In genomic region chrX:9216244-9216643, GRCm38 (mm10) we compare ENCODE assay signal across 10 mouse cellular contexts. TPM values are rescaled to one million over a fixed set of nuclear protein-coding genes. Genes with fewer than 3 reads are reported as not detected.
DNase-seq lines count a peak whose midpoint lies in the region; ATAC-seq and TF ChIP-seq lines count a peak whose summit lies in the region.
"Had no signal": no experiment of that assay in that cellular context is flagged by ENCODE, and none has a peak within 500 bp of the region (broad histone marks: within the 10 kb centered on the region; RNA-seq: fewer than 3 reads in every experiment).

No protein-coding gene starts in this region.

- intact Hi-C loops in gastrocnemius, postnatal 14 days (cut with DNase I; ENCODE audit: low total_unique reads), result no loop called here

- DNase-seq in liver (peak; percentile 68), ES-E14 (ENCODE audit: low read depth, low spot score) (no peak), MN1 (ENCODE audit: low spot score) (no peak)
- DNase-seq in CD4-positive helper T cell, adult 2 months (ENCODE audit: low read depth, low spot score), result peak; percentile 27
- peak in 2 of 3 experiments; percentile 12 to 19 for DNase-seq in liver, embryonic 14.5 days (ENCODE audit: low read depth in 3 of 3, low spot score in 3 of 3)
- no peak for DNase-seq in gastrocnemius, postnatal 14 days
- DNase-seq: right cerebral cortex, postnatal 14 days had no signal

- 47% methylated on average over 2 of the region's 2 CpGs for WGBS in liver, embryonic 12.5 days (ENCODE audit: insufficient replicate concordance)
- 68% methylated on average over 2 of the region's 2 CpGs for WGBS in liver, embryonic 14.5 days (ENCODE audit: insufficient replicate concordance)

- H3K4me1 ChIP-seq in liver, embryonic 12.5 days, result no peaks in the 10 kb centered on the region
- H3K4me1 ChIP-seq in ES-E14 (ENCODE audit: control insufficient read depth in 2 of 2, insufficient read depth in 2 of 2, low read length in 2 of 2, poor library complexity in 1 of 2), result no peaks in the 10 kb centered on the region
- H3K4me1 ChIP-seq in liver, embryonic 14.5 days (replicated peaks; ENCODE audit: control insufficient read depth in 2 of 2, insufficient read depth in 2 of 2, low read length in 1 of 2), result no peaks in the 10 kb centered on the region

- H3K36me3 ChIP-seq in liver, embryonic 12.5 days, result no peaks in the 10 kb centered on the region
- no peaks in the 10 kb centered on the region for H3K36me3 ChIP-seq in ES-E14 (ENCODE audit: control insufficient read depth, insufficient read depth, low read length, poor library complexity, severe bottlenecking)
- H3K36me3 ChIP-seq in liver, embryonic 14.5 days (replicated peaks; ENCODE audit: control insufficient read depth, insufficient read depth, low read depth), result no peaks in the 10 kb centered on the region

- no peaks in the 10 kb centered on the region for H3K27me3 ChIP-seq in liver, embryonic 12.5 days (replicated peaks)
- H3K27me3 ChIP-seq in liver, embryonic 14.5 days (ENCODE audit: control insufficient read depth, insufficient read depth, low read length), result no peaks in the 10 kb centered on the region

- ATAC-seq in liver, embryonic 12.5 days, result no peak
- no peak for ATAC-seq in liver, embryonic 14.5 days (ENCODE audit: insufficient read depth)

- no peaks in the 10 kb centered on the region for H3K9me3 ChIP-seq in liver, embryonic 12.5 days (replicated peaks)
- no peaks in the 10 kb centered on the region for H3K9me3 ChIP-seq in ES-E14 (ENCODE audit: control insufficient read depth, insufficient read depth, low read depth, low read length)
- H3K9me3 ChIP-seq in liver, embryonic 14.5 days (ENCODE audit: control insufficient read depth, low read length), result no peaks in the 10 kb centered on the region

- H3K9ac ChIP-seq in liver, embryonic 12.5 days, result no peak overlapping the region
- H3K9ac ChIP-seq in ES-E14 (ENCODE audit: insufficient read depth, low read depth, low read length, poor library complexity, severe bottlenecking), result no peak overlapping the region
- H3K9ac ChIP-seq in liver, embryonic 14.5 days (replicated peaks), result no peak overlapping the region

- H3K27ac ChIP-seq in liver, embryonic 12.5 days, result no peak overlapping the region
- no peak overlapping the region for H3K27ac ChIP-seq in ES-E14 (ENCODE audit: insufficient read depth, low read depth, low read length, poor library complexity, severe bottlenecking)
- no peak overlapping the region for H3K27ac ChIP-seq in liver, embryonic 14.5 days

- in situ Hi-C loops in ES-E14 (cut with MboI; ENCODE audit: low sequenced_read_pairs in 2 of 2, unreplicated experiment in 2 of 2), result no loop called here

- H3K4me3 ChIP-seq in liver, embryonic 12.5 days, result no peak overlapping the region
- H3K4me3 ChIP-seq in ES-E14 (ENCODE audit: insufficient read depth in 1 of 2, low read depth in 1 of 2, low read length in 2 of 2, poor library complexity in 1 of 2, severe bottlenecking in 1 of 2), result no peak overlapping the region
- H3K4me3 ChIP-seq in liver, embryonic 14.5 days (ENCODE audit: insufficient read depth in 1 of 2, low read depth in 2 of 2, low read length in 2 of 2), result no peak overlapping the region

- TF ChIP-seq EP300 in liver, embryonic 14.5 days (IDR thresholded peaks at IDR 0.05; ENCODE audit: low read depth), result no peak

- peak; percentile 74 for TF ChIP-seq CTCF in liver, embryonic 14.5 days (IDR thresholded peaks at IDR 0.05; ENCODE audit: low read depth)

- H3K4me2 ChIP-seq in liver, embryonic 12.5 days, result no peak overlapping the region
- no peak overlapping the region for H3K4me2 ChIP-seq in liver, embryonic 14.5 days (ENCODE audit: low read depth)

TF ChIP-seq in ES-E14, 5 proteins besides CTCF, POLR2A, EP300 and RAD21:
- TF ChIP-seq CHD2 (IDR thresholded peaks at IDR 0.05; ENCODE audit: low read depth, low read length) (no peak), ZC3H11A (IDR thresholded peaks at IDR 0.05; ENCODE audit: borderline replicate concordance, low read depth, low read length) (peak; percentile 46; the same call in 1 of the 2 replicates)

RNA-seq across cellular contexts. Expression of gene Lancl3, which starts 16.5 kb away (rescaled TPM):
- 0.23 and 0.52 TPM in 2 replicates for polyA plus RNA-seq in liver, embryonic 12.5 days (2016; fragmentation: Nextera tagmentation; extraction: Ambion mirVana)
- 0.48 and 0.49 TPM in 2 replicates for total RNA-seq in ES-E14 (2012; rRNA removed)
- 0.02 and 0.08 TPM in 2 replicates for polyA plus RNA-seq in liver, embryonic 14.5 days (2012; rRNA removed)
- 0.13 and 0.20 TPM in 2 replicates for polyA plus RNA-seq in liver, embryonic 14.5 days (2014; fragmentation: Nextera tagmentation; extraction: Ambion mirVana)
- under 1 TPM; 0.18 to 0.60 TPM for total RNA-seq in gastrocnemius, postnatal 14 days (2021)

RNA-seq across cellular contexts. Expression of gene Gm14862, which starts 40.5 kb away (rescaled TPM):
- polyA plus RNA-seq in liver, embryonic 12.5 days (2016; fragmentation: Nextera tagmentation; extraction: Ambion mirVana), result 2.8 and 3.0 TPM in 2 replicates
- total RNA-seq in ES-E14 (2012; rRNA removed), result not detected in 2 replicates
- 0.41 and 1.5 TPM in 2 replicates for polyA plus RNA-seq in liver, embryonic 14.5 days (2012; rRNA removed)
- polyA plus RNA-seq in liver, embryonic 14.5 days (2014; fragmentation: Nextera tagmentation; extraction: Ambion mirVana), result 4.4 and 5.3 TPM in 2 replicates
- not detected for total RNA-seq in gastrocnemius, postnatal 14 days (2021)
- polyA plus RNA-seq: brain, embryonic 14.5 days; limb, embryonic 14.5 days had no signal

RNA-seq across cellular contexts. Expression of gene Xk, which starts 56.3 kb away (rescaled TPM):
- polyA plus RNA-seq in liver, embryonic 12.5 days (2016; fragmentation: Nextera tagmentation; extraction: Ambion mirVana), result 32.7 and 34.8 TPM in 2 replicates
- 2.1 and 2.6 TPM in 2 replicates for total RNA-seq in ES-E14 (2012; rRNA removed)
- 16.9 and 18.2 TPM in 2 replicates for polyA plus RNA-seq in liver, embryonic 14.5 days (2012; rRNA removed)
- polyA plus RNA-seq in liver, embryonic 14.5 days (2014; fragmentation: Nextera tagmentation; extraction: Ambion mirVana), result 21.6 and 23.5 TPM in 2 replicates
- 1 to 10 TPM; 2.6 to 3.8 TPM for total RNA-seq in gastrocnemius, postnatal 14 days (2021)

Comparison
In these comparisons a context has a peak if more than half of its experiments do, and no peak if none do; other contexts are left out.
1. DNase-seq: peak in liver (single experiment), CD4-positive helper T cell, adult 2 months (single experiment) and liver, embryonic 14.5 days (2 of 3); none in ES-E14 (single experiment), MN1 (single experiment) and gastrocnemius, postnatal 14 days (single experiment).